Mouse (Mus musculus) cerebellum, adult 9-11 months (tissue): ENCODE results near the gene Kctd10.

Experiments
- DNase-seq: peaks from one replicate; pipeline ENCODE4 v3.0.0; 2022

The Kctd10 gene

DNA sequence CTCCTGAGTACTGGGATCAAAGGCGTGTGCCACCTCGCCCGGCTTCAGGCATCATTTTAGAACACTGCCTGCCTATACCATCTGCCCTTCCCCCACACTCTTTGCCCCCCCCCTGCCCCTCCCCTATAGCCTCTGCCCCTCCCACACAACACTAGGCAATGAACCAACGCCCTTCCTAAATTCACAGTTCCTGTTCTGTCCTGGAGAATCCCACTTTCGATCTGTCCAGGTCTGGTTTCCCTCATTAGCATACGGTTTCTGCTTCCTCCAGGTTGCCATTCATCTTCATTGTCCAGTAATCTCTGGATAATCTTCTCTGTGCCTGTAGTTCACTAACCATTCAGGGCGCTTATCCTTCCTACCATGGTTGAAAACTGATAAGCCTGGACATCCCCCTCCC, 36.7 kb downstream of the Kctd10 start:
- DNase-seq, result no peak

DNA sequence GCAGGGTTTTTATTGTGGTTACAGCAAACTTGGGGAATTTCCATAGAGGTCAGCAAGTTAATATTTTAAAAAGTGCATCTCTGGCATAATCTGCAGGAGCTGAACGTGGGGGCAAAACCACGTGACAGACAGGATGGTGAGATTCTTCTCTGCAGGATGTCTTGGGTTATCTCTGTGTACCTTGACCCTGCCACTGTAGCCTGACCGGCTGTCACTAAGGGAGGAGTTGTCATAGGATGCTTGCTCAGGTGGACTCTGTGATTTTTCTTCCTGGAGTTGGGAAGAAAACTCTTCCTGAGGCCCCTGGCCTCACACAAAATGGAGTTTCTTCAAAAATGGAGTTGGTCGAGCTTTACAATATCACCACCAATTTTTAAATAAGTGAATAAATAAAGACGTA, 37.3 kb downstream of the Kctd10 start:
- no peak for DNase-seq

DNA sequence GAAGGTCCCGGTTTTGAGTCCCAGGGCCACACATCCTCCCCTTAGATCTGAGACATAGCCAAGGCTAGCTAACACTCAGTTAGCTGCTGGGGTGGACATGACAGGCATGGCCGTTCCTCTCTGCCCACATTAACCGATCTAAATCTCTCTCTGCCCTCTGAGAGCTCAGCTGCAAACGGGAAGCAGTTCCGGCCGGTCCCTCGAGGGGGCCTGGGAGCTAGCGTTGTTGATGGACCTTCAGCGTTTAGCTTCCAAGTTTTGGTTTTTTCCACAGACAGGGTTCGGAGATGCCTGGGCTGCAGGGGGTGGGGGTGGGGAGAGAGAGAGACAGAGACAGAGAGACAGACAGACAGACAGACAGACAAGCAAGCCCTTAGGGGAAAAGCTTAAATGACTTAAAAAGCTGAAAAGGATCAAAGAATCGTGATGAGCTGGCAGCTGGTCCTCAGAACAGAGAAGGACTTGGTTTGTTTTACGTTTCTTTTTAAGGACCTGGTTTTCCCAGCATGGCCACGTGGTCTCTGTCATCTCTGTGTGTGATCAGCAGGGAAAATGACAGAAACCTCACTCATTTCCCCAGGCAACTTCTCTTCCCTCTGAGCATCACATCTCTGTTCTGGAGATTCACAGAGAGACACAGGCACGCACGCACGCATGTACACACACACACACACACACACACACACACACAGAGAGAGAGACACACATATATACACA, 56.4 kb downstream of the Kctd10 start:
- DNase-seq, result no peak

DNA sequence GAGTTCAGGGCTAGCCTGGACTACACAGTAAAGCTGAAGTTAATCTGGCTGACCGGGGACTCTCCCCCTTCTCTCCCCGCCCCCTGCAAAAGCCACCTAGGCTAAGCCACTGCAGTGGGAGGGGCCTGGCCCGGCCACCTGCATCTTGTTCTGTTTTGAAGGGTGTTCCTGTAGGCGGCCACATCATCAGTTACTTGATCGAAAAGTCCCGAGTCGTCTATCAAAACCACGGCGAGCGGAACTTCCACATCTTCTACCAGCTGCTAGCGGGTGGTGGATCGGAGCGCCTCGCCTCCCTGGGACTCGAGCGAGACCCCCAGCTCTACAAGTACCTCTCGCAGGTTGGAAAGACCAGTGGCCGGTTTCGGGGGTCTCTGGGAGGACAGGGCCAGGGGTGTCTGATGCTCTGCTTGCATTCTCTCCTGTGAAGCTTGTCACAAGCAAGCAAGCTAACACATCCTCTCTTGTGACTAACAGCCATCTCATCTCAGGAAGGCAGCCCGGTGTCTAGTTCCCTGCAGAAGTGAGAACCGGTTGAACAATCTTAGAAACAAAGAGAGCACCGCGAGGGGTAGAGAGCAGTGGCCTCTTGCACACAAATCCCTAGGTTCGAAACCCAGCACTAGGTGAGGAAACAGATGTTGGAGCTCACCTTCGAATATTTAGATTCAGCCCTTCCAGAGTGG, 57.1 kb downstream of the Kctd10 start:
- no peak for DNase-seq
